Mouse (Mus musculus): ENCODE measurements around the gene Zc3hav1. TPM values are rescaled to one million over a fixed set of nuclear protein-coding genes. Genes with fewer than 3 reads are reported as not detected.
A peak's percentile ranks its signal among the peaks of the same experiment; 100 is the strongest.

The Zc3hav1 gene
- polyA plus RNA-seq, 1 experiment = 5.0 TPM

DNA sequence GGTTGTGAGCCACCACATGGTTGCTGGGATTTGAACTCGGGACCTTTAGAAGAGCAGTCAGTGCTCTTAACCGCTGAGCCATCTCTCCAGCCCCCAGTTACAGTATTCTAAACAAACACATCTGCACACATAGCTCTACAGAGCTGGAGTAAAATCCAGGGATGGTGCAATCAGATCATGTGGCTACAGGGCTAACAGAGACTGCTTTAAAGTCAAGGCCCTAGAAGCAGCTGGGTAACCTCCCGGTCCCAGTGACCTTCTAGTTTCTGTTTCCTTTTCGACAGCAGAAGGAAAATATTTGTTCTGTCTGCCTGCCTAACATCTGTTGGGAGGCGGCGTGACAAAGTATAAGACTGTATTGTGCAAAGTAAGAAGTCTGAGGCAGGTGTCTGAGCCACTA lies 16.5 kb downstream of the Zc3hav1 start:
- Histone ChIP-seq H3K4me1 (ENCODE audit: control insufficient read depth, insufficient read depth, low read length) (peaks cover 11% of the 10 kb centered on the region; the same call in 1 of the 2 replicates), H3K27me3 (ENCODE audit: control insufficient read depth, insufficient read depth, low read length) (no peaks in the 10 kb centered on the region), H3K4me3 (replicated peaks; ENCODE audit: insufficient read depth, low read depth, low read length) (no peak overlapping the region), H3K27ac (ENCODE audit: insufficient read depth, low read length) (no peak overlapping the region)
- 89% methylated on average over 6 of the region's 6 CpGs for WGBS
- TF ChIP-seq CTCF (IDR thresholded peaks at IDR 0.05; ENCODE audit: borderline replicate concordance, insufficient read depth, low read depth, low read length) (no peak), POLR2A (IDR thresholded peaks at IDR 0.05; ENCODE audit: borderline replicate concordance, insufficient read depth, low read length) (no peak)
- DNase-seq = no peak

DNA sequence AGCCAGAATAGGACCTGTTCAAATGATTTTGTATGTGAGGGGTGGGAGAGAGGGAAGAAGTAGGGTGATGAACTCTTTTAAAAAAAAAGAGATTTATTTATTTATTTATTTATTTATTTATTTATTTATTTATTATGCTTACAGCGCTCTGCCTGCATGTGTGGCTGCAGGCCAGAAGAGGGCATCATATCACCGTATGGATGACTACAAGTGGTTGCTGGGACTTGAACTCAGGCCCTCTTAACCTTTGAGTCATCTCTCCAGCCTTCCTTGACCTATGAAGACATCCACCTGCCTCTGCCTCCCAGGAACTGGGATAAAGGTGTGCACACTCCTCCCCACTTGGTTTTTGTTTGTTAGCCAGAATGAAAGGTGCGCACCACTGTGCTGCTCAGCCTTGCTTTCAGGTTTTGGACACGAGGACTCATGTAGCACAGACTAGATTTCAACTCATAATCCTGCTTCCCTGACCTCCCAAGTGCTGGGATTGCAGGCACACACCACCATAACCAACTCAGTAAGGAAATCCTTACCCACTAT lies 17.2 kb downstream of the Zc3hav1 start:
- WGBS = 87% methylated on average over 4 of the region's 4 CpGs
- DNase-seq = no peak
- Histone ChIP-seq H3K4me3 (replicated peaks; ENCODE audit: insufficient read depth, low read depth, low read length) (no peak overlapping the region), H3K27ac (ENCODE audit: insufficient read depth, low read length) (no peak overlapping the region), H3K4me1 (ENCODE audit: control insufficient read depth, insufficient read depth, low read length) (peaks cover 7% of the 10 kb centered on the region; the same call in 1 of the 2 replicates), H3K27me3 (ENCODE audit: control insufficient read depth, insufficient read depth, low read length) (no peaks in the 10 kb centered on the region)
- no peak for TF ChIP-seq POLR2A (IDR thresholded peaks at IDR 0.05; ENCODE audit: borderline replicate concordance, insufficient read depth, low read length)
- no peak for TF ChIP-seq CTCF (IDR thresholded peaks at IDR 0.05; ENCODE audit: borderline replicate concordance, insufficient read depth, low read depth, low read length)

DNA sequence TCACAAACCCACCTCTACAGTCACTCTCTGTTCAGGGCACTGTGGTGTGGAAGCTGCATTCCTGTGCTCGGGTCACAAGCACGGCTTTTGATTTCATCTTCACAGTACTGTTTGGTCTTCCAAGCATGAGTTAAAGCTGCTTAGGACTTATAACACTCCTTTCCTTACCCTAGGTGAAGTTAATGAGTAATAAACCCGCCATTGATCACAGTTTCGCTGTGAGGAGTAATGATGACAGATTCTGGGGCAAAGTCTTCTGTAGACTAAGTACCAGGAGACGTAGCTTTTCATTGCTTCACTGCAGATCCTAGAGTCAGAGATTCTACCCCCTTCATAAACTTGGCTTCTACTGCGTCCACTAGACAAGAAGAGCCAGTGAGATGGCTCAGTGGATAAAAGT lies 19.1 kb downstream of the Zc3hav1 start:
- Histone ChIP-seq H3K4me3 (replicated peaks; ENCODE audit: insufficient read depth, low read depth, low read length) (no peak overlapping the region), H3K4me1 (ENCODE audit: control insufficient read depth, insufficient read depth, low read length) (no peaks in the 10 kb centered on the region), H3K27ac (ENCODE audit: insufficient read depth, low read length) (no peak overlapping the region), H3K27me3 (ENCODE audit: control insufficient read depth, insufficient read depth, low read length) (no peaks in the 10 kb centered on the region)
- no peak for DNase-seq
- 89% methylated on average over 6 of the region's 6 CpGs for WGBS
- TF ChIP-seq POLR2A (IDR thresholded peaks at IDR 0.05; ENCODE audit: borderline replicate concordance, insufficient read depth, low read length) (no peak), CTCF (IDR thresholded peaks at IDR 0.05; ENCODE audit: borderline replicate concordance, insufficient read depth, low read depth, low read length) (no peak)

DNA sequence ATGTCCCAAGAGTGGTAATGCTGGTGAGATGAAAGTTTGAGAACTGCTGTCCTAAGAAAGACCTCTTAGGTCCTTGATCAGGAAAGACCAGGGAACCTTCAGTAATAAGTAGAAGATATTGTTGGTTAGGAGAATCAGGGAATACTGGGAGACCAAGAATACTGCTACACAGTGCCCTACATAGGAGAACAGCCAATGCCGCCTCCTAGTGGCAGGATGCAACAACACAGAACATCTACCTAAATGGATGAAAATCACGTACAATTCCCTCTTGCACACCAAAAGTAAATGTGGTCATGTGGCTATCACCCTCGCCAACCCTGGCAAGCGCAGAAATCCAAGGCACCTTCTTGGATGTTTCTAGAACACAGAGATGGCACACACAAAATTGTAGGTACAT lies 27.8 kb downstream of the Zc3hav1 start:
- TF ChIP-seq POLR2A (IDR thresholded peaks at IDR 0.05; ENCODE audit: borderline replicate concordance, insufficient read depth, low read length) = no peak
- TF ChIP-seq CTCF (IDR thresholded peaks at IDR 0.05; ENCODE audit: borderline replicate concordance, insufficient read depth, low read depth, low read length) = peak; percentile 83
- H3K27ac ChIP-seq (ENCODE audit: insufficient read depth, low read length) = no peak overlapping the region

DNA sequence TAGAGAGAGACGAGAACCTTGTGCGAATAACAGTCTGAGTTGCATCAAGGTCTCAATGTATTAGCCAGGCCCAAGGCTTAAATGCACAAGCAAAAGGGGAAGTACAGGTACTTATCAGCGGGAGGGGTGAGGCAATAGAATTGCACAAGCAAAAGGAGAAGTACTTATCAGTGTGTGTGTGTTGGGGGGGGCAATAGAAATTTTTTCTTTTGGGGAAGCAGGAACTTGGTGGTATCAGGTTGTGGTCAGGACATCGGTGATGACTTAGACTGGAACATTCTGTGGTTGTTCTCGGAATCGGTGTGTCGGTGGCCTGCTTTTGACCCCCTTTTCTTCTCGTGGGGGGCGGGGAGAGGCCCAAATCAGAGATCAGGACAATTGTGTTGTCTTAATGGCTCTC lies 33.8 kb downstream of the Zc3hav1 start:
- H3K27me3 ChIP-seq (ENCODE audit: control insufficient read depth, insufficient read depth, low read length) = no peaks in the 10 kb centered on the region; the same call in 1 of the 2 replicates
- 90% methylated on average over 9 of the region's 9 CpGs for WGBS
- DNase-seq = no peak

More for the DNA sequence above, 27.8 kb downstream of the Zc3hav1 start:
- no peaks in the 10 kb centered on the region for H3K4me1 ChIP-seq (ENCODE audit: control insufficient read depth, insufficient read depth, low read length)
- no peak overlapping the region for H3K4me3 ChIP-seq (replicated peaks; ENCODE audit: insufficient read depth, low read depth, low read length)
- WGBS = 20% methylated on average over 4 of the region's 4 CpGs
- H3K27me3 ChIP-seq (ENCODE audit: control insufficient read depth, insufficient read depth, low read length) = no peaks in the 10 kb centered on the region
- peak; percentile 52 to 56 for DNase-seq

DNA sequence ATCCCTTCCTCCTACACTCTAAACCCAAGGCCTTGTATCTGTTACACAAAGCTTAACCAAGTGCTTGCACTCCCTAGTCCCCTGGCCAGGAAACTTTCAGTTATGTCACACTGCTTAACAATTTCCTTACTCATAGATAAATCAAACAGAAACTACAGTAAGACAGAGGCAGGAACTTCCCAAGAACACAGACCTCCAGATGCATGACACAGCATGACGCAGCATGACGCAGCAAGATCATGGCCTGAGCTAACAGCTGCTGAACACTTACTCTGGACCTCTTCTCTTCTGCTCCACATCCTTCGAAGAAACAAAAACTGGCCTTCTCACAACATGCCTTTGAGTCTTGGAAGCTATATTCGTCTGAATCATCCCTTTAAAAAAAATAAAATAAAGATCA lies 38.4 kb downstream of the Zc3hav1 start:
- H3K4me3 ChIP-seq (replicated peaks; ENCODE audit: insufficient read depth, low read depth, low read length) = no peak overlapping the region
- no peaks in the 10 kb centered on the region; the same call in 1 of the 2 replicates for H3K27me3 ChIP-seq (ENCODE audit: control insufficient read depth, insufficient read depth, low read length)
- TF ChIP-seq POLR2A (IDR thresholded peaks at IDR 0.05; ENCODE audit: borderline replicate concordance, insufficient read depth, low read length) = no peak
- no peak for TF ChIP-seq CTCF (IDR thresholded peaks at IDR 0.05; ENCODE audit: borderline replicate concordance, insufficient read depth, low read depth, low read length)
- no peak for DNase-seq
- no peaks in the 10 kb centered on the region for H3K4me1 ChIP-seq (ENCODE audit: control insufficient read depth, insufficient read depth, low read length)
- 91% methylated on average over 4 of the region's 4 CpGs for WGBS
- H3K27ac ChIP-seq (ENCODE audit: insufficient read depth, low read length) = no peak overlapping the region

More for the DNA sequence above, 33.8 kb downstream of the Zc3hav1 start:
- Histone ChIP-seq H3K27ac (ENCODE audit: insufficient read depth, low read length) (no peak overlapping the region), H3K4me1 (ENCODE audit: control insufficient read depth, insufficient read depth, low read length) (no peaks in the 10 kb centered on the region), H3K4me3 (replicated peaks; ENCODE audit: insufficient read depth, low read depth, low read length) (no peak overlapping the region)
- TF ChIP-seq POLR2A (IDR thresholded peaks at IDR 0.05; ENCODE audit: borderline replicate concordance, insufficient read depth, low read length) (no peak), CTCF (IDR thresholded peaks at IDR 0.05; ENCODE audit: borderline replicate concordance, insufficient read depth, low read depth, low read length) (no peak)

DNA sequence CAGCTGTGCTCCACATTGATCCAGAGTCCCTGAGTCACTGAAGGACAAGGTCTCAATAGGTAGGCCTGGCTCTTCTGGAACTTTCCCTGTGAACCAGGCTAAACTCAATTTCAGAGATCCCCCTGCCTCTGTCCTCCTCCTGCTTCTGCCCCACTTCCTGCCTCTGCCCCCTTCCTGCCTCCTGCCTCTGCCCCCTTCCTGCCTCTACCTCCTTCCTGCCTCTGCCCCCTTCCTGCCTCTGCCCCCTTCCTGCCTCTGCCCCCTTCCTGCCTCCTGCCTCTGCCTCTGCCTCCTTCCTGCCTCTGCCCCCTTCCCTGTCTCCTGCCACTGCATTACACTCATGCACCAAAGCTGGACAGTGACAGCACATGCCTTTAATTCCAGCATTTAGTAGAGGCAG lies 44.7 kb downstream of the Zc3hav1 start:
- DNase-seq = no peak
- H3K4me3 ChIP-seq (replicated peaks; ENCODE audit: insufficient read depth, low read depth, low read length) = no peak overlapping the region
- no peak overlapping the region for H3K27ac ChIP-seq (ENCODE audit: insufficient read depth, low read length)
- TF ChIP-seq CTCF (IDR thresholded peaks at IDR 0.05; ENCODE audit: borderline replicate concordance, insufficient read depth, low read depth, low read length) = no peak
- no peak for TF ChIP-seq POLR2A (IDR thresholded peaks at IDR 0.05; ENCODE audit: borderline replicate concordance, insufficient read depth, low read length)
- H3K4me1 ChIP-seq (ENCODE audit: control insufficient read depth, insufficient read depth, low read length) = no peaks in the 10 kb centered on the region
- H3K27me3 ChIP-seq (ENCODE audit: control insufficient read depth, insufficient read depth, low read length) = no peaks in the 10 kb centered on the region

DNA sequence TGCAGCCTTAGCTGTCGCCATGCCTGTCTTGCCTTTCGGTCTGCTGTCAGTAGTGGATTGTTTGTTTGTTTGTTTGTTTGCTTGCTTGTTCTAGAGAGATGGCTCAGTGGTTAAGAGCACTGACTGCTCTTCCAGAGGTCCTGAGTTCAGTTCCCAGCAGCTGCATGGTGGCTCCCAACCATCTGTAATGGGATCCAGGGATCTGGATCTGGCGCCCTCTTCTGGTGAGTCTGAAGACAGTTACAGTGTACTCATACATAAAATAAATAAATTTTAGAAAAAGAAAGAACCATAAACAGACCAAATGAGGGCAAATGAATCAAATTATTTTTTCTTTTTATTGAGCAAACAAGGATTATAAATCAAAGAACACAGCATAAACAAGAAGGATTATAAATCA lies 49.4 kb downstream of the Zc3hav1 start:
- DNase-seq = no peak
- 76% methylated on average over 3 of the region's 3 CpGs for WGBS
- no peaks in the 10 kb centered on the region for H3K4me1 ChIP-seq (ENCODE audit: control insufficient read depth, insufficient read depth, low read length)
- H3K27me3 ChIP-seq (ENCODE audit: control insufficient read depth, insufficient read depth, low read length) = no peaks in the 10 kb centered on the region
- H3K27ac ChIP-seq (ENCODE audit: insufficient read depth, low read length) = no peak overlapping the region
- TF ChIP-seq CTCF (IDR thresholded peaks at IDR 0.05; ENCODE audit: borderline replicate concordance, insufficient read depth, low read depth, low read length) (no peak), POLR2A (IDR thresholded peaks at IDR 0.05; ENCODE audit: borderline replicate concordance, insufficient read depth, low read length) (no peak)
- H3K4me3 ChIP-seq (replicated peaks; ENCODE audit: insufficient read depth, low read depth, low read length) = no peak overlapping the region

All from cerebellum, adult 2 months (tissue).